Mouse (Mus musculus): ENCODE results near the gene 1500011B03Rik. TPM values are rescaled to one million over a fixed set of nuclear protein-coding genes. Genes with fewer than 3 reads are reported as not detected.
A peak's percentile ranks its signal among the peaks of the same experiment; 100 is the strongest.

The 1500011B03Rik gene
- total RNA-seq, 1 experiment from 2014 or later = 59.4 TPM

DNA sequence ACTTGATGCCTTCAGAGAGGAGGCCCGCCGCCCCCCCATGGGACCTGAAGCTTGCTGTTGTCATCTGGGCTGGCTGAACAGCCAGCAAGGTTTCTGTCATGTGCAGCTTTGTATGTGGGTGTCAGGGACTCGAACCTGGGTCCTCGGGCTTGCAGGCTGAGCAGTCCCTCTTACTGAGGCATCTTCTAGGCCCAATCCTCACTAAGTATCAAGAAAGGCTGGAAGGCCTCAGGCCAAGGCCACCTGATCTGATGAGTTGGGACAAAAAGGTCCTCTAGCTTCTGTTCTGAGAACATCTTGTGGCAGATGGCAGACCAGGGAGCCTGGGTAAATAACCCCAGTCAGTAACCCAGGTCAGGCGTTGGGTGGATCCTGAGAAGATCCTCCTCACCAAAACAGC, 13.4 kb downstream of the 1500011B03Rik start:
- ATAC-seq (replicated peaks; ENCODE audit: low read depth, poor library complexity, severe bottlenecking) = no peak

DNA sequence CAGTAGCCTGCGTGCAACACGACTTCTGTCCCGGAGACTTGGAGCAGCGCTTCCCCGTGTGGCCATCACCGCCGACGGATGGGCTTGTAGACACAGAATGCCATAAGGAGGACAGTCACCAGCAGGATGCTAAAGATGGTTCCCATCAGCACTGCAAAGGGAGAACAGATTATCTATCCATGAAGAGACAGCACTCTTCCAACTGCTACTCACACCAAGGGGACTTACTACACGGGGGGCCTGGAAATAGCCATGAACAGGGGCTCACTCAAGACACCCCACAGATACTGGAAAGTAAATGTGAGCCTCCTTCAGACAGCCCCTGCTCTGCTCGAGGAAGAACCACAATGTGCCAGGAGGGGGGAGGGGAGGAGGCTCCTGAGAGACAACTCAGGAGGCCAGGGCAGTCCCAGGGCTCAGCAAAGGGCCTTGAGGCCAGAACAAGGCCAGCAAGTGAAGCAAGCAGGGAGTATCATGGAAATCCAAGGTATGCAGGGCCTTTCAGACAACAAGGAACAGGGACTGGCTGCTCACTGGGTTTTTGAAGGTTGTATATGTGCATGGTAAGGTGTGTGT, 14.0 kb downstream of the 1500011B03Rik start:
- no peak for ATAC-seq (replicated peaks; ENCODE audit: low read depth, poor library complexity, severe bottlenecking)

DNA sequence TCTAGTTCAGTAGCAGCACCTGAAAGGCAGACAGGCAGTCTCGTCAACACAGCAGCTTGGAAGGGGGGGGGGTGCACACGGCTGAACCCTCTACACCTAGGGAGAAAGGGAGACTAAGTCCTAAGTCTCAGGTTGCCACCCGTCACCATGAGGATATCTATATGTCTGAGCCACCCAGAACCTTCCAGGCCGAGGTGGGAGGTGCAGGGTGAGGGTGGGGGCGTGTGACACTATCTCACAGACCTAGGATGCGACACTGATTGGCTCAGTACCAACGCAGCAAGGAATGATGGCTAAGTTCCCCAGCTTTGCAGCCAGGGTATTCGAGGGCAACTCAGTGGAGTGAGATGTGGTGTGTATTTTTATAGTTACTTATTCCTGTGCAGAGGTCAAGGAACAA, 14.9 kb downstream of the 1500011B03Rik start:
- ATAC-seq (replicated peaks; ENCODE audit: low read depth, poor library complexity, severe bottlenecking) = no peak

DNA sequence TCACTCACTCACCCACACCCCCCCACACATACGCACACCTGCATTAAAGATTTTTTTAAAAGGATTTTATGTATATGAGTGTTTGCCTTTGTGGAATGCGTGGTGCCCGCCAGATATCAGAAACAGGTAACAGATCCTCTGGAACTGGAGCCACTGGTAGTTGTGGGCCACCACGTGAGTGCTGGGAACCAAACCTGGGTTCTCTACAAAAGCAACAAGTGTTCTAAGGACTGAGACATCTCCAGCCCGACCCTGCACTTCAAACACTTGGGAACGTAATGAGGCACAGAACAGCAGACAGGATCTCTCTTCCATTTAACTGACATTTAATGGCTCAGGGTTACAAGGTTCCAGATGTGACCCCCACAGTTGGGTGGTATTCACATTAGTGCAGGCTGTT, 15.4 kb downstream of the 1500011B03Rik start:
- ATAC-seq (replicated peaks; ENCODE audit: low read depth, poor library complexity, severe bottlenecking) = no peak

DNA sequence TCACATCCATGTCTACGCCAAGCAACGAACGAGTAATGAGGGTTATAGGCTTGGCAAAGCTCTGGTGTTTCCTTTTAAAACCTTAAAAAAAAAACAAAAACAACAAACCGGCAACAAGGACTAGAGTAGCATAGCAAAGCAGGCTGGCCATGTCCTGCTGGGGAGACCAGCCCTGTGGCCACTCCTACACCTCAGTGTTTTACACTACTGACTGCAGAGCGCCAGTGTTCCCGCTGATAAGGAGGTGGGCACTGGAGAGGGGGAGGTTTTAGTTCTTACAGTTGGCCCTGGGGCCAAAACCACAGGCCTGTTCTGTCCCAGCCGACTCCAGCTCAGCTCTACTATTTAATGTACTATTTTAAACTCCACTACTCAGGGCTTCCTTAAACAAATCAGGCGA, 15.8 kb downstream of the 1500011B03Rik start:
- ATAC-seq (replicated peaks; ENCODE audit: low read depth, poor library complexity, severe bottlenecking) = peak; percentile 68

DNA sequence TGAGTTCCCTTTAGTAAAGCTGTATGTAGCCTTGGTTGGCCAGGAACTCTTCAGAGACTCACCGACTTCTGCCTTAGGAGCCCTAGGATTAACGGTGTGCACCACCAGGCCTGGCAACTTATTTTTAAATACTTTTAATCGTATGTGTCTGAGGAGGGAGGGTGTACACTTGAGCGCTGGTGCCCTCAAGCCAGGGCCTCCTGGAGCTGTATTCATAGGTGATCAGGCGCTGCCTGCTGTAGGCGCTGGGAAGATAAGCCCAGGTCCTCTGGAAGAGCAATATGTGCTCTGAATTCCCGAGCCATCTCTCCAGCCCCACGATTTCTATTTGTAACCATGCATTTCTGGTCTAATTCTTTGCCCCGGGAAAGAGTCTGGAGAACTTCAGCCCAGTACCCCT, 16.2 kb downstream of the 1500011B03Rik start:
- no peak for ATAC-seq (replicated peaks; ENCODE audit: low read depth, poor library complexity, severe bottlenecking)

DNA sequence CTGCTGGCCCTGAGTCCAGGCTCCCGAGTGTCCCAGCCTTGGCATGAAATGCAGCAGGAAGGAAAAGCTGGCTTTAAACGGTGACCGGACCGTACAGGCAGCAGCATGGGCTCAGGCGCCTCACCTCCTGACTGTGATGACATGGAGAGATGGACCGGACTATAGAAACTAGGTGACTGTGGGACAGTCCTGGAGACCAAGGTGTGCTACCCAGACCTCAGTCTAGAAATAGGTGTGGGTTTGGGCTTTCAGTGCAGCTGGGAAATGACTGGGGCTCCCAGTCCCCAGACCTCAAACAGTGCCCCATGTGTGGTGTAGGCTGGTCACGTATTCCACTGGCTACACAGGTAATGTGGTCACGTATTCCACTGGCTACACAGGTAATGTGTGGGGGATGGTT, 16.6 kb downstream of the 1500011B03Rik start:
- ATAC-seq (replicated peaks; ENCODE audit: low read depth, poor library complexity, severe bottlenecking) = no peak

DNA sequence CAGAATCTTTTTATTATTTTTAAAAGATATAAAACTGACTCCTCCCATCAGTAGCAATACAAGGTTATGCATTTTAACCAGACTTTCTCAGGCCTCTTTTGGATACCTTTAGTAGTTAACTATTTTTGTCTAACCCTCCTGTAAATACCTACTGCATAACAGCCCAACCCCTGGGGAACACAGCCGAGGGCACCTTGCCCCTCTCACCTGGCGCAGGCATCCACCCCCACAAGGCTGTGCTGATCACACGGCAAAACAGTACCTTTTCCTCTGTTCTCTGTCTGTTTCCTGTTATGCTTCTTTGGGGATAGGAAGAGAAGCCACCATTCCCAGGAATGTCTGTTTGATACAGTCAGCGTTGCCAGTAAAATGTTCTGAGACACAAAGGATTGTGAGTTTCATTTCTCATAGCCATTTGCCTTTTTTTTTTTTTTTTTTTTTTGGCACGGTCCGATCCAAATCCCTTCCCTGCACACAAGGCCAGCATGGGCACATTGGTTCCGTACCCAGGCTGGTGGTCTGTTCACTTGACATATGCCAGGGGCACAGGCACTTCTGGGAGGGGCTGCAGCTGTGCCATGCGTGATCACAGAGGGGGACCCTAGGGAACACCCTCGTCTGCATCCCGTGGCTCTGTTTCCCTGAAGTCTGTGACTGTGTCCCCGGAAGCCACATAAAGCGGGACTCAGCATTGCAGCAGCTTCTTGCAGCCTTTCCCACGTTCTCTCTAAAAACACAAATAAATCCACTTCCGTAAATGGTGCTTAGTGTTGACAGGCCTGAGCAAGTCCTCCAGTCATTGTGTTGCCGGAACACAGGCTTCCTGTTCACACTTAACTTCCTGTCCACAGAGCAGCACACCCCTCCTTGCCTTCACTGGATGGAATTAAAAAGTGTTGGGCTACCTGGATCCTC, 17.6 kb downstream of the 1500011B03Rik start:
- peak; percentile 55 for ATAC-seq (replicated peaks; ENCODE audit: low read depth, poor library complexity, severe bottlenecking)

DNA sequence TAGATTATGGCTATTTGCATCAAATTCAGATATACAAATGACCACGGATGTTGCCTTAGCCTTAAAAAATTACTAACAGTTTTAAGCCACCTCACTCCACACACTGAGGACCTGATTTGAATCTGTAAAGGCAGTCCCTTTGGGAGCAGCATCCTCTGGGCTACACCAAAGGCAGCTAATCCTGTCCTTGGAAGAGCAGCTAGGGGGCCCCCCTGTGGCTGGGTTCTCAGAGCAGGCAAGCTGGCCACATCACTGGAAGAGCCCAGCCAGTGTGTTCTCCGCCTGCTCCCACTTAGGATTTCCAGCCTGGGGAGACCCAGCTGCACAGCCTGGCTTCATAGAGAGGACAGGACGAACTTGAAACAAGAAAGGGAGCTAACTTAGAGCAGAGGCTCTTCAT, 18.3 kb downstream of the 1500011B03Rik start:
- ATAC-seq (replicated peaks; ENCODE audit: low read depth, poor library complexity, severe bottlenecking) = no peak

DNA sequence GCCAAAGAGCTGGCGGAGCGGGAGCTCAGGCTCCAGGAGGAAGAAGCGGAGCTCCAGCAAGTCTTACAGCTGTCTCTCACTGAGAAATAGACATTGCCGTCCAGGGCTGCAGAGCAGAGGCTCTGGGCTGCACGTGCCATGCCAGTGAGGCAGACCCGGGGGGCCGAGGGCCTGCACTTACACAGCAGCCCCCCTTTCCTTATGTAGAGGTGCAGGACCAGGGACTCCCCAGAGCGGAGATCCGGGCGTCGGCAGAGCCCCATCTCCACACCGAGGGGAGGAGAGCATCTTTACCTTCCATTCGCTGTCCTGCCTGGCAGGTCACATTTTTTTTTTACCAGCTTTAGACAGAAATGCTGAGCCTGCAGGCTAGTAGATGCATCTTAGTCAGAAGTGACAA, 18.9 kb downstream of the 1500011B03Rik start:
- no peak for ATAC-seq (replicated peaks; ENCODE audit: low read depth, poor library complexity, severe bottlenecking)

DNA sequence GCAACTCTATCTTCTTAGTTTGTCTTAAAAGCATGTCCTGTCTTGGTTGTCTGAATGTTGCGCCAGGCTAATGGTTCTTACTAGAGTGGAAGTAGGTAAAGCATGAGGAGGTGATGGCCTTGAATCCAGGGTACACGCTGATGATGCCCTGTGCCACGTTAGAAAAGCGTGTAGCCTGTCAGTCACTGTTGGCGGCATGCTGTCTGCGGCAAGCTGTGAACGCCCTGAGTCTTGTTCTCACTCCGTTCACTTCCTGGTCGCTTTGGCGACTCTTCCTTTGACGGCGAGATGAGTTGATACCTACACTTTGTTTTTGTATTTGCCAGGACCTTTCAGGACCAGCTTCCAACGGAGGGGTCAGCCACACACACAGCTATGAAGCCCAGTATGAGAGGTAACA, 20.0 kb downstream of the 1500011B03Rik start:
- ATAC-seq (replicated peaks; ENCODE audit: low read depth, poor library complexity, severe bottlenecking) = no peak

DNA sequence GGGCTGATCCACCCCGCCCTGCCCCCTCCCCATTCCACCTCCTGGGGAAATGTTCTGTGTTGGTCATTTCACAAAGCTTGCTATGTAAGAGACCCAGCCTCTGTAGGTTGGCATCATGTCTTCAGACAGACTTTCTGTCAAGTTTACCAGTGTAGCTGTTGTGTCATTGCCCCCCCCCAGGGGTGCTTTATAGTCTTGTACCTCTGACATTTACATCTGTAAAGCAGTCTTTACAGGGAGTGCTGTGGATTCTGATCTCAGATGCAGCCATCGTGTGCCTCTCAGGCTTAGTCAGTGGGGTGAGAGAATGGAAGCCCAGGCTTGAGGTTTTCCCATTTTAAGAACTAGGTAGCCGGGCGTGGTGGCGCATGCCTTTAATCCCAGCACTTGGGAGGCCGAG, 21.4 kb downstream of the 1500011B03Rik start:
- no peak for ATAC-seq (replicated peaks; ENCODE audit: low read depth, poor library complexity, severe bottlenecking)

DNA sequence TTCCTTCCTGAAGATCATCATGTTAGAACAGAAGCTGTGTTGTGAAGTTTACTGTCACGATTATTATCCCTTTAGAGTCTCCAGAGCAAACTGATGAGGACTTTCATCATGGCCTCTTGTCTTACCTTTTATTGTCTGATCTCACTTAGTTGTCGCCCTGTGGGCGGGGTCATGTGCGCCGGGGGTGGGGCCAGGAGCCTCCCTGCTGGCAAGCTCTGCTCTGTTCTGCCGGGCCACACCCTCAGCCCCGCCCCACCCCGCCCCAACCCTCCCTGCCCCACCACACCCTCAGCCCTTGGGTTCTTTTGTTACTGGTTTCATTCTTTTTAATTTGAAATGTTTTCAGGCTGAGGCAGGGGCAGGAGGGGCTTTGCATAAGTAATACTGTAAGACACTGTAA, 22.2 kb downstream of the 1500011B03Rik start:
- peak; percentile 77 for ATAC-seq (replicated peaks; ENCODE audit: low read depth, poor library complexity, severe bottlenecking)

DNA sequence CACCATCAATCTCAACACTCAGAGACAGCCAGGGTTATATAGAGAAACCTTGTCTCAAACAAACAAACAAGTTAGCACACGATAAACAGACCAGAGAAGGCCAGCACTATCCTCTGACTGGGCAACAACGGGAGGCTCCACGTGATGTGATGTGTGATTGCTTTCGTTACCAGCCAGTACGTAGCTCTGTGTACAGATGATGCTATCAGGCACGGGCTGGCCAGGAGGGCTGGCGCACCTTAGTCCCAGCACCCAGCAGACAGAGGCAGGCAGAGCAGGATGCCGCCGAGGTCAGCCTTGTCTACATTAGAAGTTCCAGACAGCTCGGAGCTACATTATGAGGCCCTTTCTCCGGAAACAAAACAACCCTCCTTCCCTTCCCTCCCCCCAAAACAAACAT, 23.4 kb downstream of the 1500011B03Rik start:
- no peak for ATAC-seq (replicated peaks; ENCODE audit: low read depth, poor library complexity, severe bottlenecking)

DNA sequence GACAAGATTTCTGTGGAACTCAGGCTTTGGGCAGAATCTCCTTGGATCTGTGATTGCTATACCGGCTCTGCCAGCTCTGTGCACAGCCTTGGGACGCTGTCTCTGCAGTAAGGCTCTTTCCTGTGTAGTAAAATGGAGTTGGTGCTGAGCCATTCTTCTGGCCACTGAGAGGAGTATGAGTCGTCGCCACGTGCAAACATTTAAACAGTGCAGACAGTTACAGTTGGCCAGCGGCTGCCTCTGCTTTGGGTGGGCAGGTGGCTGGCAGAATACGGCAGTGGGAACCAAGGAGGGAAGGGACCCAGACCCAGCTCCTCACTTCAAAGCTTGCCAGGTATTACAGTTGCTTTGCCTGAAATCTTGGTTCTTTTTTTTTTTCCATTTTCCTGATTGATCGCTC, 26.0 kb downstream of the 1500011B03Rik start:
- no peak for ATAC-seq (replicated peaks; ENCODE audit: low read depth, poor library complexity, severe bottlenecking)

DNA sequence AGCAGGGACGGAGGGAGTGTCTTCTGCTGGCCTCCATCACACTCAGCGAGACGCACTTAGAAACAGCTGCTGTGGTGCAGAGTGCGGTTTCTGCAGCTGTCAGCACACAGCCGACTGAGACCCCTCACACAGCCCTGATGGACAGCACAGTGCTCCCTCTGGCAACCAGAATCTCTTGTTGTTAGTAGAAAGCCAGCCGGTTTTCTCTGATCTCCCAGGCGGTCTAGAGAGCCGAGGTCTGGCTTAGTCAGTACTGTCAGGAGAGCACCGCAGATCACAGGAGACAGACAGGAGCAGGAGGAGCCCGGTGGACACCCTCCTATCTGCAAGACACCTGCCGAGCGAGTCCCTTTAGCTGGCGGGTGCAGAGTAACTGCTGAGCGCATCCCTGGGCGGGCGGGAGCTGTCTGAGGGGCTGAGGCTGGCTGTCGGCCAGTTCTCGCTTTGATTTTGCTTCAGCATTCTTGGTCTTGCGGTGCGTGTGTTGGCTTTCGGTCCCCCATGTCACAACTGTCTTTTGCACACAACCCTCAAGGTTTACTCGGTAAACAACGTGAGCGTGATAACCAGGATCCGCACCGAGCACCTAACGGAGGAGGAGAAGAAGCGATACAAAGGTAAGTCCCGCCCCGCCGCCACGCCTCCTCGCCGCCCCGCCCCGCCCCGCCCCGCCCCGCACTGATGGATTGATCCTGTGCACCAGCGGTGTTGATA, 26.8 kb downstream of the 1500011B03Rik start:
- ATAC-seq (replicated peaks; ENCODE audit: low read depth, poor library complexity, severe bottlenecking) = no peak

DNA sequence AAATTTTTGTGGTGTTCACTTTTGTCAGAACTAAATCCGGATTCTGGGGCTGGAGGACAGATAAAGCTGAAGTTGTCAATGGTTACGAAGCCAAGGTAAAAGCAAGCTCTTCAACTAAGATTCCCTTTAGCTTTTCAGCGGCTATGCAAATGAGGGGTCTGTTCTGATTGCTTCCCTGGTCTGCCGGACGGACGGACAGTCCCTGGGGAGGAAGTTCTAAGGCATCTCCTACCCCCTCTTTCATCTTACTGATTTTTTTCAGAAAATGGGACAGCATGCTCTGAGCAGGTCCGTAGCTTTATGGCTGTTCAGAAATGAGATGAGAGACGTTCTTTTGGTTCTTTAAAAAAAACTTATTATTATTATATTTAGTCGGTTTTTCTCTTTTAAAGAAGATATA, 27.6 kb downstream of the 1500011B03Rik start:
- ATAC-seq (replicated peaks; ENCODE audit: low read depth, poor library complexity, severe bottlenecking) = no peak

DNA sequence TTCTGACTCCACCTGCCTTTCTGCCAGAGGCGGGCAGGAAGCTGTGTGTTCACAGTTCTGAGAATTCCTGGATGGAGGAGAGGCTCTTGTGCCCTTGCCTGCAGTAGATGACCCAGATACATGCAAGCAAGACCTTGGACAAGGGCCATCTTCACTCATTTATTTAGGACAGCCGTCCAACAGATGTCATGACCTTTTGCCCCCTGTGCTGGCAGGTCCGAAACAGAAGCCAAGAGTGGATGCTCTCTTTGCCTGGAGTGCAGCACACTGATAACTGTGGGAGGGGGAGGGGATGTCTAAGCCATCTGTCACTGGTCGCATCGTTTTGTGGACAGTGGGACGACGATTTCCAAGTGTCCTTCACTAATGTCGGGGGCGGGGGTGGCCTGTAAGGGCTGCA, 28.0 kb downstream of the 1500011B03Rik start:
- no peak for ATAC-seq (replicated peaks; ENCODE audit: low read depth, poor library complexity, severe bottlenecking)

DNA sequence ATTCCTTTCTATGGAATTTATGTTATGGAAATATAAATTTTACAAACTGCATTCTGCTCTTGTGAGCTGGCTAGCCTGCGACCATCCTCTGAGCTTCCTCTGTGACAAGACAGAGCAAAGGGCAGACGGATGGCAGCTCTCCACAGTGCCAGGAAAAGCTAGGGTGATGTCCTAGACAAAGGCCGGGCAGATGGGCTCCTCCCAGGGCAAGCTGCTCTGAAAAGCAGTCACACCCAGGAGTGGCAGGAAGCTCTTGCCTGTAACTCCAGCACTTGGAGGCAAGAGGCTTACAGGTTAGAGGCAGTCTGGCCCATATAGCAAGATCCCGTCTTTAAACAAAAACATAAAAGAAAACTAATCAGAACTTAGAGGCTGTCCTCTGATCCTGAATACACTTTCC, 28.7 kb downstream of the 1500011B03Rik start:
- ATAC-seq (replicated peaks; ENCODE audit: low read depth, poor library complexity, severe bottlenecking) = no peak

DNA sequence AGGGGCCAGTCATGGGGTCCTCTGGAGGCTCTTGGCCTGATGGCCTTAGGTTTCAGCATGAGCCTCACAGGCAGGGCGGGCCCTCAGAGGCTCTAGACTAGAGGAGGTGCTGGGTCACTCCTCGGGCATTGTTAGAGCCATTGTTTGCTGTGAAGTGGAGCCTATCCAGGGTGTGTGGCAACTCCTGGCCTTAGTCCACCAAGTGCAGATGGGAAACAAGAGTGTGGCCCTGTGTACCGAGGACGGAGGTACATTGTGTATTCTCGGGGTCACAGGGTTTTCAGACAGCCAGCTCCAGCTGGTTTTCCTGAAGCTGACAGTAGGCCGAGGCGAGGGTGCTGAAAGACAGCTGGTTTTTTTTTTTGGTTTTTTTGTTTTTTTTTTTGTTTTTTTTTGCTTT, 30.0 kb downstream of the 1500011B03Rik start:
- no peak for ATAC-seq (replicated peaks; ENCODE audit: low read depth, poor library complexity, severe bottlenecking)

DNA sequence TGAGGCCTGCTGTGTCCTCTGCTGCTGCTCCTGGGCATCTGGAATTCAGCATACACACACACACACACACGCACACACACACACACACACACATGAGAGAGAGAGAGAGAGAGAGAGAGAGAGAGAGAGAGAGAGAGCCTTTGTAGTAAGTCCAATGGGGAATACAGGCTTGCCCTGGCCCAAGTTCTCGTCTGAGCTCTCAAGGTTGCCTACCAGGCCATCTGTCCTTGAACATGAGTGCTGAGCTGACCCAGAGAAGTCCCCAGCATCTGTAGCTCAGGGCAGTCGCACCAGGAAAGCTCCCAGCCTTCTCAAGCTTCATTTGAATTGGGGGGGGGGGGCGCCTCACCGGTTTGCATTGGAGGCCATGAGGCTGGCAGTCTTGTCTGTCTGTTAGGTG, 38.1 kb downstream of the 1500011B03Rik start:
- ATAC-seq (replicated peaks; ENCODE audit: low read depth, poor library complexity, severe bottlenecking) = no peak
